Mouse (Mus musculus) MEL (cell line): ENCODE data around the gene Usp54. TPM values are rescaled to one million over a fixed set of nuclear protein-coding genes. Genes with fewer than 3 reads are reported as not detected.

Source experiments
- DNase-seq: peaks from one replicate; pipeline ENCODE4 v3.0.0; 2011; ENCODE audit warnings: low read depth, low spot score
- H3K27ac ChIP-seq: 2 replicates; pipeline ENCODE4 v1.5.1; 2012; ENCODE audit warnings: low read depth, mild to moderate bottlenecking, control low read depth, low read length, moderate library complexity; ENCODE audit not compliant: control insufficient read depth
- H3K27me3 ChIP-seq, 2 experiments: fragments of 150-350 bp in 1 of 2; sonication (generic) in 1 of 2; 2 replicates each; pipeline ENCODE4 v1.6.1; 2012; ENCODE audit warnings: low read length in 2 of 2, mild to moderate bottlenecking in 2 of 2, improper control_type of control experiment in 1 of 2, moderate library complexity in 1 of 2; ENCODE audit not compliant: insufficient read depth in 2 of 2, control insufficient read depth in 1 of 2
- H3K36me3 ChIP-seq, 2 experiments: 2 replicates each; pipeline ENCODE4 v1.6.1; 2012 to 2014; ENCODE audit warnings: low read length in 2 of 2, improper control_type of control experiment in 1 of 2, inconsistent platforms in 1 of 2, mild to moderate bottlenecking in 1 of 2; ENCODE audit not compliant: insufficient read depth in 2 of 2, control insufficient read depth in 1 of 2
- H3K4me1 ChIP-seq, 2 experiments: fragments of 150-350 bp in 1 of 2; sonication (generic) in 1 of 2; 2 replicates each; pipeline ENCODE4 v1.6.1; 2012; ENCODE audit warnings: low read length in 2 of 2, improper control_type of control experiment in 1 of 2, mild to moderate bottlenecking in 1 of 2; ENCODE audit not compliant: insufficient read depth in 2 of 2, control insufficient read depth in 1 of 2
- H3K4me3 ChIP-seq, 2 experiments: fragments of 150-350 bp in 1 of 2; sonication (generic) in 1 of 2; 2 replicates each; pipeline ENCODE4 v1.5.1; 2012; ENCODE audit warnings: low read depth in 2 of 2, low read length in 2 of 2, mild to moderate bottlenecking in 2 of 2, moderate library complexity in 2 of 2, control low read depth in 1 of 2, improper control_type of control experiment in 1 of 2; ENCODE audit not compliant: control insufficient read depth in 1 of 2, insufficient read depth in 1 of 2
- H3K79me2 ChIP-seq: 2 replicates; pipeline ENCODE4 v1.6.1; 2012; ENCODE audit warnings: mild to moderate bottlenecking, low read length, moderate library complexity; ENCODE audit not compliant: control insufficient read depth, poor library complexity, insufficient read depth
- H3K9ac ChIP-seq: 2 replicates; pipeline ENCODE4 v1.6.1; 2012; ENCODE audit warnings: low read depth, mild to moderate bottlenecking, control low read depth, low read length, moderate library complexity; ENCODE audit not compliant: control insufficient read depth, poor library complexity, severe bottlenecking
- H3K9me3 ChIP-seq: fragments of 150-350 bp; sonication (generic); replicated peaks from 2 replicates; pipeline ENCODE4 v1.6.1; 2012; ENCODE audit warnings: mild to moderate bottlenecking, low read length, improper control_type of control experiment, moderate library complexity; ENCODE audit not compliant: insufficient read depth
- BHLHE40 ChIP-seq: IDR thresholded peaks from 2 replicates; pipeline ENCODE4 v1.6.1; 2012; ENCODE audit warnings: low read depth, mild to moderate bottlenecking, inconsistent platforms, low read length, improper control_type of control experiment, borderline replicate concordance
- CHD2 ChIP-seq: IDR thresholded peaks from 2 replicates; pipeline ENCODE4 v1.6.1; 2011; ENCODE audit warnings: low read length, improper control_type of control experiment
- CTCF ChIP-seq, 3 experiments: IDR thresholded peaks in 2 of 3; conservative IDR thresholded peaks in 1 of 3; 2 replicates each; pipeline ENCODE4 v1.5.1; 2011 to 2012; ENCODE audit warnings: low read length in 3 of 3, low read depth in 2 of 3, mild to moderate bottlenecking in 2 of 3, improper control_type of control experiment in 1 of 3, inconsistent platforms in 1 of 3, mixed read lengths in 1 of 3, moderate library complexity in 1 of 3; ENCODE audit not compliant: control insufficient read depth in 1 of 3, insufficient read depth in 1 of 3, poor library complexity in 1 of 3, severe bottlenecking in 1 of 3
- EP300 ChIP-seq, 2 experiments: IDR thresholded peaks; 2 replicates each; pipeline ENCODE4 v1.6.1; 2011; ENCODE audit warnings: improper control_type of control experiment in 2 of 2, low read length in 2 of 2, low read depth in 1 of 2, mild to moderate bottlenecking in 1 of 2
- ETS1 ChIP-seq: IDR thresholded peaks from 2 replicates; pipeline ENCODE4 v1.6.1; 2012; ENCODE audit warnings: low read depth, mild to moderate bottlenecking, inconsistent platforms, low read length, improper control_type of control experiment, moderate library complexity
- GATA1 ChIP-seq: IDR thresholded peaks from 2 replicates; pipeline ENCODE4 v1.6.1; 2011; ENCODE audit warnings: low read depth, low read length, improper control_type of control experiment
- MAX ChIP-seq: IDR thresholded peaks from 2 replicates; pipeline ENCODE4 v1.6.1; 2011; ENCODE audit warnings: low read length, improper control_type of control experiment
- MYB ChIP-seq: IDR thresholded peaks from 2 replicates; pipeline ENCODE4 v1.6.1; 2011; ENCODE audit warnings: mild to moderate bottlenecking, low read depth, low read length, improper control_type of control experiment
- NELFE ChIP-seq: IDR thresholded peaks from 2 replicates; pipeline ENCODE4 v1.6.1; 2011; ENCODE audit warnings: low read depth, low read length, improper control_type of control experiment
- SIN3A ChIP-seq: IDR thresholded peaks from 2 replicates; pipeline ENCODE4 v1.6.1; 2012; ENCODE audit warnings: low read length, improper control_type of control experiment, inconsistent platforms
- TAL1 ChIP-seq: IDR thresholded peaks from 2 replicates; pipeline ENCODE4 v1.6.1; 2012; ENCODE audit warnings: mild to moderate bottlenecking, inconsistent platforms, low read length, moderate library complexity, mixed read lengths
- TBP ChIP-seq: IDR thresholded peaks from 2 replicates; pipeline ENCODE4 v1.8.0; 2011; ENCODE audit warnings: low read depth, low read length, improper control_type of control experiment
- TCF12 ChIP-seq: IDR thresholded peaks from 2 replicates; pipeline ENCODE4 v1.6.1; 2014; ENCODE audit warnings: low read depth, mild to moderate bottlenecking, inconsistent platforms, low read length, improper control_type of control experiment, moderate library complexity
- ZC3H11A ChIP-seq: IDR thresholded peaks from 2 replicates; pipeline ENCODE4 v1.6.1; 2012; ENCODE audit warnings: low read depth, mild to moderate bottlenecking, inconsistent platforms, low read length, improper control_type of control experiment
- polyA plus RNA-seq, 2 experiments: library from polyadenylated mRNA; stranded (reverse) in 1 of 2; unstranded in 1 of 2; fragments of >175 nt in 1 of 2; fragments of >200 nt in 1 of 2; gene quantifications; 2 replicates each; pipeline versions ENCODE4 v1.2.1 to v1.2.4; 2012; ENCODE audit warnings: low replicate concordance in 2 of 2, low read depth in 1 of 2; ENCODE audit not compliant: insufficient read length in 2 of 2, insufficient read depth in 1 of 2, missing spikeins in 1 of 2
- total RNA-seq: library from RNA; depleted of rRNA; stranded (reverse); fragments of 300-350 nt; gene quantifications from 2 replicates; pipeline ENCODE4 v1.2.3, GENCODE M21; 2012

The Usp54 gene
- total and polyA plus RNA-seq, 3 experiments = 1.5 to 2.6 TPM; not detected in 1

GRCm38 (mm10) chr14:20545529-20546331, 95.1 kb downstream of the Usp54 start (continued):
- no peak for TF ChIP-seq CHD2
- TF ChIP-seq MYB = no peak
- 0 out of 2 replicates have a peak, but pooled peaks have one; percentile 41 for TF ChIP-seq MAX
- TF ChIP-seq BHLHE40 = no peak
- TF ChIP-seq ETS1 = no peak
- no peak; the same call in none of the 2 replicates for TF ChIP-seq TCF12

GRCm38 (mm10) chr14:20544467-20545411, 96.1 kb downstream of the Usp54 start:
- H3K4me3 ChIP-seq = peak overlapping the region; percentile 46 to 90
- H3K4me1 ChIP-seq = peaks cover 11 to 12% of the 10 kb centered on the region in 2 experiments
- peaks cover 30% of the 10 kb centered on the region for H3K79me2 ChIP-seq
- peaks cover 0 to 39% of the 10 kb centered on the region in 2 experiments; a peak in 2 of 4 replicates for H3K36me3 ChIP-seq
- no peaks in the 10 kb centered on the region for H3K27me3 ChIP-seq
- peak overlapping the region; percentile 98 for H3K9ac ChIP-seq
- peak; percentile 67 for DNase-seq
- H3K9me3 ChIP-seq = no peaks in the 10 kb centered on the region
- TF ChIP-seq TAL1 (peak; percentile 49; the same call in 1 of the 2 replicates), ETS1 (0 out of 2 replicates have a peak, but pooled peaks have one; percentile 25), SIN3A (peak; percentile 51), EP300 (IDR thresholded peaks at IDR 0.05; ENCODE audit: low read depth in 1 of 2, low read length in 2 of 2) (peak in 1 of 2 experiments; percentile 31; a peak in 2 of 4 replicates), TCF12 (peak; percentile 42; the same call in 1 of the 2 replicates), GATA1 (no peak), TBP (peak; percentile 79), NELFE (no peak), CTCF (IDR thresholded peaks at IDR 0.05 in 2 of 3, conservative IDR thresholded peaks at IDR 0.05 in 1 of 3; ENCODE audit: control insufficient read depth in 1 of 3, insufficient read depth in 1 of 3, low read depth in 2 of 3, low read length in 3 of 3, poor library complexity in 1 of 3, severe bottlenecking in 1 of 3) (no peak)
- H3K27ac ChIP-seq = peak overlapping the region; percentile 31; the same call in 1 of the 2 replicates

GRCm38 (mm10) chr14:20529643-20530042, 111.2 kb downstream of the Usp54 start:
- H3K4me1 ChIP-seq = peaks cover 0 to 7% of the 10 kb centered on the region in 2 experiments; a peak in 2 of 4 replicates
- H3K9me3 ChIP-seq = no peaks in the 10 kb centered on the region
- peak; percentile 53 for DNase-seq
- no peak overlapping the region for H3K27ac ChIP-seq
- H3K36me3 ChIP-seq = peaks cover 9 to 24% of the 10 kb centered on the region in 2 experiments
- no peak overlapping the region for H3K4me3 ChIP-seq
- TF ChIP-seq ZC3H11A (no peak), GATA1 (peak; percentile 72), EP300 (IDR thresholded peaks at IDR 0.05; ENCODE audit: low read depth in 1 of 2, low read length in 2 of 2) (peak in 1 of 2 experiments; percentile 53; a peak in 1 of 4 replicates)
- TF ChIP-seq, all 39 proteins: peak for 2
- no peaks in the 10 kb centered on the region for H3K79me2 ChIP-seq
- H3K9ac ChIP-seq = no peak overlapping the region
- no peaks in the 10 kb centered on the region for H3K27me3 ChIP-seq
